Mouse (Mus musculus): Measurements from ENCODE around the gene Cul9. TPM values are rescaled to one million over a fixed set of nuclear protein-coding genes. Genes with fewer than 3 reads are reported as not detected.

The Cul9 gene
- polyA plus RNA-seq, 1 experiment = 20.5 TPM

DNA sequence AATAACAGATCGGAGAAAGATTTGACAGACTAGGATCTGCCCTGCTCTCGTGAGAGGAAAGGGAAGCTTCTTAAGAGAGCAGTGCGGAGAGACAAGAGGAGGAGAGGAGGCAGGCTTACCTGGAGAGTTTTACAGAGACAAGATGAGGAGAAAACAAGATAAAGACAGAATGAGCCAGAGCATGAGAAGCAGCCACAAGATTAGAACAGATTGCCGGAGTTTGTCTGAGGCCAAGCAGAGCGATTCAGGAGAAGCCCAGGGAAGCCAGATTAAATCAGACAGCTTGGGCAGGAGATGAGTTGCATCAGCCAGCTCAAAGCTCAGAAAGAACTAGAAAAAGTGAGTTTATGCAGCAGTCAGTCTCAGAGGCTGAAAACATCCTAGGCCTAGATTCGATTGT lies 42.7 kb upstream of the Cul9 start:
- no peaks in the 10 kb centered on the region for H3K36me3 ChIP-seq (ENCODE audit: control insufficient read depth, insufficient read depth, low read length)
- TF ChIP-seq POLR2A (IDR thresholded peaks at IDR 0.05; ENCODE audit: control insufficient read depth, low read depth, low read length) = no peak
- TF ChIP-seq CTCF (IDR thresholded peaks at IDR 0.05; ENCODE audit: control insufficient read depth, insufficient read depth, insufficient replicate concordance, low read depth, low read length) = no peak
- no peak overlapping the region for H3K27ac ChIP-seq (ENCODE audit: control insufficient read depth, insufficient read depth, low read depth, low read length)

DNA sequence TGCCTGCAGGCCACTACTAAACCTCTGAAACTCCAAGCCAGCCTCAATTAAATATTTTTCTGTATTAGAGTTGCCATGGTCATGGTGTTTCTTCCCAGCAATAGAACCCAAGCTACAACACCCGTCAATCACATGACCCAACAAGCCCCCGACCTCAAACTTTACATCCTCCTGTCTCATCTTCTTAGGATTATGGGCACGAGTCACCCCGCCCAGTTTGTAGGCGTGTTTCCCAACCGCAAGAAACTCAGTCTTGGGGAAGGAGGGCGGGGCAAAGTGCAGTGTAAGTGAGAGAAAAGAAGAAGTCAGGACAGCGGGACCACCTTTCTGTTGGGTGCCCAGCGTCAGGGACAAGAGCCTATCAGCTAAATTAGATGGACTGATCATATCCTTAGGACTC lies 42.0 kb upstream of the Cul9 start:
- no peaks in the 10 kb centered on the region for H3K36me3 ChIP-seq (ENCODE audit: control insufficient read depth, insufficient read depth, low read length)
- TF ChIP-seq CTCF (IDR thresholded peaks at IDR 0.05; ENCODE audit: control insufficient read depth, insufficient read depth, insufficient replicate concordance, low read depth, low read length) (no peak), POLR2A (IDR thresholded peaks at IDR 0.05; ENCODE audit: control insufficient read depth, low read depth, low read length) (no peak)
- H3K4me1 ChIP-seq (ENCODE audit: control insufficient read depth, insufficient read depth, low read length) = no peaks in the 10 kb centered on the region
- H3K4me3 ChIP-seq (ENCODE audit: control insufficient read depth, low read depth, low read length) = no peak overlapping the region
- no peak overlapping the region for H3K27ac ChIP-seq (ENCODE audit: control insufficient read depth, insufficient read depth, low read depth, low read length)
- no peaks in the 10 kb centered on the region for H3K27me3 ChIP-seq (ENCODE audit: control insufficient read depth, insufficient read depth, low read length)

More for the DNA sequence above, 42.7 kb upstream of the Cul9 start:
- no peaks in the 10 kb centered on the region for H3K27me3 ChIP-seq (ENCODE audit: control insufficient read depth, insufficient read depth, low read length)
- no peak overlapping the region for H3K4me3 ChIP-seq (ENCODE audit: control insufficient read depth, low read depth, low read length)
- no peaks in the 10 kb centered on the region for H3K4me1 ChIP-seq (ENCODE audit: control insufficient read depth, insufficient read depth, low read length)

DNA sequence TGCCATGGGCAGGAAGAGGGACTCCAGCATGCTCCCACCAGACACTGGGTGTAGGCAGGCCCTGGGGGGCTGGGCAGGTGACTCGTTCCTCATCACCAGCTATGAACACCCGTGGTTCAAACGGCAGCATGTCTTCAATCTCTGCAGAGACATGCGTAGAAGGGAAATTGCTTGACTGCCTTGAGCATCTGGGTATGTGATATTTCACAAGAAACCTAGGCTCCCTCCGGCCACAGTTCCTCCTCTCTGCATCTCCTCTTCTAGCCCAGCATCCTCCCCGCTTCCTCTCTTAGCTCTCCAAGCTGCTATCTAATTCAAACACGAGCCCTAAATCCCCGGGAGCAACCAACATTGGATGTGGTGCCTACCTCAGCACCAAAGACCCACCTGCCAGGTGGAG lies 40.1 kb upstream of the Cul9 start:
- Histone ChIP-seq H3K4me1 (ENCODE audit: control insufficient read depth, insufficient read depth, low read length) (no peaks in the 10 kb centered on the region), H3K4me3 (ENCODE audit: control insufficient read depth, low read depth, low read length) (no peak overlapping the region), H3K27ac (ENCODE audit: control insufficient read depth, insufficient read depth, low read depth, low read length) (no peak overlapping the region), H3K27me3 (ENCODE audit: control insufficient read depth, insufficient read depth, low read length) (no peaks in the 10 kb centered on the region), H3K36me3 (ENCODE audit: control insufficient read depth, insufficient read depth, low read length) (no peaks in the 10 kb centered on the region)
- TF ChIP-seq CTCF (IDR thresholded peaks at IDR 0.05; ENCODE audit: control insufficient read depth, insufficient read depth, insufficient replicate concordance, low read depth, low read length) (no peak), POLR2A (IDR thresholded peaks at IDR 0.05; ENCODE audit: control insufficient read depth, low read depth, low read length) (no peak)

DNA sequence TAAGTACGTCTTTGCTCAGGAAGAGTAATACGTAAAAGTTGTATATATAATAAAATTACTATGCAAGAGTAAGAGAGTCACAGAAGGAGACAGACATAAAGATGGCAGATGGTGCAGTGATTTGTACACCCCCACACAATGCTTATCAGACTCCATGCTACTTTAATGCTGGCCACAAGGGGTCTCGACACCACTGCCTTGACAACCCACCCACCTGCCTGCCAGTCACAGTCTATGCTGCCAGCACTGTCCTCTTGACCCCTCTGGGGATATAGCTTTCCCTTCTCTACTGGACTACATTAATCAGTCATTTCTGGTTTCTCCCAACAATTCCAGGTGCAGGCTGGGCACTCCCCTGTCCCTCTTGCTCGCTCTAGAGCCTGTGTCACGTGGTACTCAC lies 32.5 kb upstream of the Cul9 start:
- Histone ChIP-seq H3K4me1 (ENCODE audit: control insufficient read depth, insufficient read depth, low read length) (peaks cover 3% of the 10 kb centered on the region), H3K4me3 (ENCODE audit: control insufficient read depth, low read depth, low read length) (no peak overlapping the region), H3K27me3 (ENCODE audit: control insufficient read depth, insufficient read depth, low read length) (no peaks in the 10 kb centered on the region), H3K27ac (ENCODE audit: control insufficient read depth, insufficient read depth, low read depth, low read length) (no peak overlapping the region), H3K36me3 (ENCODE audit: control insufficient read depth, insufficient read depth, low read length) (no peaks in the 10 kb centered on the region)
- TF ChIP-seq CTCF (IDR thresholded peaks at IDR 0.05; ENCODE audit: control insufficient read depth, insufficient read depth, insufficient replicate concordance, low read depth, low read length) (no peak), POLR2A (IDR thresholded peaks at IDR 0.05; ENCODE audit: control insufficient read depth, low read depth, low read length) (no peak)

DNA sequence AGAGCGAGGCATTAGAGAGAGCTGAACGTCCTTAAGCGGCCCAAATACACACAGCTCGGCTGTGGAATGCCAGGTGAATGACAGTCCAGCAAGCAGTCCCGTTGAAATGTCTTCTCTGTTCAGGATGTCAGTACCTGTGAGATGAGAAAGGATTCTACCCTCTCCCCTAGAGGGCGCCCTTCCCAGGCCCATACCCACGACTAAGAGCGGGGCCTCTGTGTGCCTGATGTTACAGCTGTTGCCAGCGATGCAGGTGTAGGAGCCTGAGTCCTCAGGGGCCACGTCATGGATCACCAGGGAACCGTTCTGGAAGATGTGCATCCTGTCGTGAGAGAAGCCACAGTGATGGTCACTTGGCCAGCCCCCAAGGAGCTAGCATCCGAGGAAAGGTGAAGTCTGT lies 29.9 kb upstream of the Cul9 start:
- no peaks in the 10 kb centered on the region for H3K27me3 ChIP-seq (ENCODE audit: control insufficient read depth, insufficient read depth, low read length)
- no peaks in the 10 kb centered on the region for H3K36me3 ChIP-seq (ENCODE audit: control insufficient read depth, insufficient read depth, low read length)
- no peak overlapping the region for H3K4me3 ChIP-seq (ENCODE audit: control insufficient read depth, low read depth, low read length)
- H3K4me1 ChIP-seq (ENCODE audit: control insufficient read depth, insufficient read depth, low read length) = peaks cover 3% of the 10 kb centered on the region
- H3K27ac ChIP-seq (ENCODE audit: control insufficient read depth, insufficient read depth, low read depth, low read length) = no peak overlapping the region
- TF ChIP-seq CTCF (IDR thresholded peaks at IDR 0.05; ENCODE audit: control insufficient read depth, insufficient read depth, insufficient replicate concordance, low read depth, low read length) (peak; percentile 40; the same call in 1 of the 2 replicates), POLR2A (IDR thresholded peaks at IDR 0.05; ENCODE audit: control insufficient read depth, low read depth, low read length) (no peak)

DNA sequence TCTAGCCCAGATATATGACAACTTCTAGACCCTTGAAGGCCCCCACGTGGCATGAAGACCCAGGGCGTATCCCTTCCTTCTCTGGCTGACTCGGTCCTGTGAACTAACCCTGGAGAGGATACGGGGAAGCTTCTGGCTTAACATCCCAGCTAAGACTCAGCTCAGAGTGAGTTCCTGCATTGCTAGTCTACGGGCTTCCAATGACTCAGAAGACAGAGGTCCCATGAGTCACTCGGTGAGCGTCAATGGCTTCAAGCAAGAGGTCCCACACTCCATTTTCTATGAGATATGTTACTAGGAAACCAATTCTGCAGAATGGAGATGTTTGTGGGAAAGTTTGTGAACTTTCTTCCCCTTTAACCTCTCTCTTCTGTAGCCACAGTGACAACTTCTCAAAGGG lies 28.3 kb upstream of the Cul9 start:
- Histone ChIP-seq H3K27me3 (ENCODE audit: control insufficient read depth, insufficient read depth, low read length) (no peaks in the 10 kb centered on the region), H3K4me1 (ENCODE audit: control insufficient read depth, insufficient read depth, low read length) (no peaks in the 10 kb centered on the region), H3K36me3 (ENCODE audit: control insufficient read depth, insufficient read depth, low read length) (no peaks in the 10 kb centered on the region), H3K4me3 (ENCODE audit: control insufficient read depth, low read depth, low read length) (no peak overlapping the region), H3K27ac (ENCODE audit: control insufficient read depth, insufficient read depth, low read depth, low read length) (no peak overlapping the region)
- no peak for TF ChIP-seq CTCF (IDR thresholded peaks at IDR 0.05; ENCODE audit: control insufficient read depth, insufficient read depth, insufficient replicate concordance, low read depth, low read length)
- TF ChIP-seq POLR2A (IDR thresholded peaks at IDR 0.05; ENCODE audit: control insufficient read depth, low read depth, low read length) = no peak

DNA sequence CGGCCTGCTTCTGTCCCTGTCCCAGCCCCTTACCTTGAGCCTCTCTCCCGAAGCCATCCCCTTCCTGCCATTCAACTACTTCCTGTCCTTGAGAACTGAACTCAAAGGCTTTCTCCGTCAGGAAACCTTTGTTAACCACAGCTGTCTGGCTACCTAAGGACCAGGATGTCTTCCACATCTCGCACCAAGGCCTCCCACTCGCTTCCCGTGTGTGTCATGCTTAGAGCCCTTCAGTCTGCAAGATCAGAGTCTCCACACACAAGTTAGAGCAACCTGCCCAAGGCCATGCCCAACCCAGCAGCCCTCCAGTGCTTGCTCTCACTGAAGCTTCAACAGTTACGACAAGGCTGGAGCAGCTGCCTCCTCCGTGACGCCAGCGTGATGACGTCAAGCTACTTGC lies 24.8 kb upstream of the Cul9 start:
- Histone ChIP-seq H3K4me3 (ENCODE audit: control insufficient read depth, low read depth, low read length) (no peak overlapping the region), H3K27ac (ENCODE audit: control insufficient read depth, insufficient read depth, low read depth, low read length) (no peak overlapping the region), H3K4me1 (ENCODE audit: control insufficient read depth, insufficient read depth, low read length) (no peaks in the 10 kb centered on the region), H3K36me3 (ENCODE audit: control insufficient read depth, insufficient read depth, low read length) (no peaks in the 10 kb centered on the region), H3K27me3 (ENCODE audit: control insufficient read depth, insufficient read depth, low read length) (no peaks in the 10 kb centered on the region)
- TF ChIP-seq CTCF (IDR thresholded peaks at IDR 0.05; ENCODE audit: control insufficient read depth, insufficient read depth, insufficient replicate concordance, low read depth, low read length) = no peak
- TF ChIP-seq POLR2A (IDR thresholded peaks at IDR 0.05; ENCODE audit: control insufficient read depth, low read depth, low read length) = no peak

DNA sequence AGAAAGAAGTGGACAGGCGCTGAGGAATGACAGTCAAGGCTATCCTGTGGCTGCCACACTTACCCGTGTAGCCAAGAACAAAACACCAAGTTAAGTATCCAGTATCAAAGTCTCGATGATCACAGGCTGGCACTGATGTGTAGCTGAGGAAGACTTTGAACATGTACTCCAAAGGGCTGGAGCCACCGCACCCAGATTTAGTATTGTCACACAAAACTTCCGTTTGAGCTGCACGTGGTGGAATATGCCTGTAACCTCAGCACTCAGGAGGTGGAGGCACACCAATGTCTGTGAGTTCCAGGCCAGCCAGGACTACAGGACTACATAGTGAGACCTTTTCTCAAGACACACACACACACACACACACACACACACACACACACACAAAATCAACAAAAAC lies 13.0 kb upstream of the Cul9 start:
- no peaks in the 10 kb centered on the region for H3K27me3 ChIP-seq (ENCODE audit: control insufficient read depth, insufficient read depth, low read length)
- TF ChIP-seq POLR2A (IDR thresholded peaks at IDR 0.05; ENCODE audit: control insufficient read depth, low read depth, low read length) (no peak), CTCF (IDR thresholded peaks at IDR 0.05; ENCODE audit: control insufficient read depth, insufficient read depth, insufficient replicate concordance, low read depth, low read length) (no peak)
- no peaks in the 10 kb centered on the region for H3K36me3 ChIP-seq (ENCODE audit: control insufficient read depth, insufficient read depth, low read length)
- peaks cover 10% of the 10 kb centered on the region for H3K4me1 ChIP-seq (ENCODE audit: control insufficient read depth, insufficient read depth, low read length)
- H3K27ac ChIP-seq (ENCODE audit: control insufficient read depth, insufficient read depth, low read depth, low read length) = no peak overlapping the region
- H3K4me3 ChIP-seq (ENCODE audit: control insufficient read depth, low read depth, low read length) = no peak overlapping the region

Measured in testis, adult 2 months (tissue).